Comparison of ENCODE assay signal across 14 mouse cellular contexts in the genomic region with DNA sequence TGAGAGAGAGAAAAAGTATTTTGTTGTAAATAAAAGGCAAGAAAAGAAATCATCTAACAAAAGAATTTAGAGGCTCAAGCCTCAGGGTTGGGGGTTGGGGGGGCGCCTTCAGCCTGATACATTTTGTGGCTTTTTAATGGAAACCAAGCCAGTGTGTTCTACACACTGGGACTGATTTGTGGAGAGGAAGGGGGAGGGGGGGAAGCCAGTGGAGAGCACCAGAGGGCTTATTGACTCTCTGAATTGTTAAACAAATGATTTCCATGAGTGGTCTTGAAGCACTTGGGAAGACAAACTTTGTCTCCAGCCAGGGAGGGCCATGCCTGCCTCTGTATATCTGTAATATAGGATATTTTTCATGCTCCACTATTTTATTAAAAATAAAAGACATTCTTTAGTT. TPM values are rescaled to one million over a fixed set of nuclear protein-coding genes. Genes with fewer than 3 reads are reported as not detected.
A peak's percentile ranks its signal among the peaks of the same experiment; 100 is the strongest.
DNase-seq lines count a peak whose midpoint lies in the region; ATAC-seq lines count a peak whose summit lies in the region.
"Had no signal": no experiment of that assay in that cellular context is flagged by ENCODE, and none has a peak within 500 bp of the region (broad histone marks: within the 10 kb centered on the region; RNA-seq: fewer than 3 reads in every experiment).

No protein-coding gene starts in this region.

- 26% methylated on average over 1 of the region's 1 CpGs for WGBS in embryonic facial prominence, embryonic 11.5 days
- 39% methylated on average over 1 of the region's 1 CpGs for WGBS in hindbrain, embryonic 16.5 days
- WGBS in midbrain, embryonic 14.5 days: 7% methylated on average over 1 of the region's 1 CpGs

- ATAC-seq in embryonic facial prominence, embryonic 11.5 days (replicated peaks; ENCODE audit: insufficient number of reproducible peaks, low FRiP score, low TSS enrichment, low read depth): no peak
- ATAC-seq in hindbrain, embryonic 16.5 days: no peak
- ATAC-seq in midbrain, embryonic 14.5 days (ENCODE audit: low FRiP score, low TSS enrichment): no peak
- ATAC-seq: liver, embryonic 12.5 days; lung, postnatal 0 days had no signal

- H3K27ac ChIP-seq in embryonic facial prominence, embryonic 11.5 days (replicated peaks; ENCODE audit: low read depth, low read length): no peak overlapping the region; the same call in 1 of the 2 replicates
- no peak overlapping the region for H3K27ac ChIP-seq in hindbrain, embryonic 16.5 days (ENCODE audit: low read depth, low read length)
- peak overlapping the region; percentile 14; the same call in 1 of the 2 replicates for H3K27ac ChIP-seq in midbrain, embryonic 14.5 days (replicated peaks; ENCODE audit: low read depth, low read length)
- H3K27ac ChIP-seq: heart, embryonic 13.5 days; liver, embryonic 12.5 days had no signal

- H3K9ac ChIP-seq in embryonic facial prominence, embryonic 11.5 days (replicated peaks; ENCODE audit: low read length): no peak overlapping the region
- no peak overlapping the region; the same call in 1 of the 2 replicates for H3K9ac ChIP-seq in hindbrain, embryonic 16.5 days (ENCODE audit: low read depth, low read length)
- no peak overlapping the region; the same call in 1 of the 2 replicates for H3K9ac ChIP-seq in midbrain, embryonic 14.5 days (replicated peaks; ENCODE audit: low read length)
- H3K9ac ChIP-seq: heart, embryonic 13.5 days; liver, embryonic 12.5 days had no signal

- peak overlapping the region; percentile 4; the same call in 1 of the 2 replicates for H3K4me2 ChIP-seq in embryonic facial prominence, embryonic 11.5 days (ENCODE audit: low read depth, low read length)
- peak overlapping the region; percentile 36 for H3K4me2 ChIP-seq in hindbrain, embryonic 16.5 days (ENCODE audit: low read length)
- H3K4me2 ChIP-seq in midbrain, embryonic 14.5 days (ENCODE audit: low read length): peak overlapping the region; percentile 95
- H3K4me2 ChIP-seq: heart, embryonic 13.5 days; liver, embryonic 12.5 days had no signal

- no peaks in the 10 kb centered on the region for H3K9me3 ChIP-seq in embryonic facial prominence, embryonic 11.5 days (replicated peaks; ENCODE audit: control insufficient read depth, low read length)
- H3K9me3 ChIP-seq in hindbrain, embryonic 16.5 days (ENCODE audit: control insufficient read depth, low read length): no peaks in the 10 kb centered on the region
- H3K9me3 ChIP-seq in midbrain, embryonic 14.5 days (ENCODE audit: control insufficient read depth, low read length): no peaks in the 10 kb centered on the region
- H3K9me3 ChIP-seq: heart, embryonic 13.5 days; liver, embryonic 12.5 days had no signal

- peak overlapping the region; percentile 14; the same call in 1 of the 2 replicates for H3K4me3 ChIP-seq in embryonic facial prominence, embryonic 11.5 days (ENCODE audit: low read depth, low read length)
- no peak overlapping the region for H3K4me3 ChIP-seq in hindbrain, embryonic 16.5 days (ENCODE audit: low read length)
- peak overlapping the region; percentile 67 for H3K4me3 ChIP-seq in midbrain, embryonic 14.5 days (replicated peaks; ENCODE audit: low read depth, low read length)
- H3K4me3 ChIP-seq: heart, embryonic 13.5 days; liver, embryonic 12.5 days had no signal

- peak; percentile 49 for DNase-seq in R1 (ENCODE audit: low read depth, low spot score)
- peak; percentile 52 for DNase-seq in embryonic facial prominence, embryonic 11.5 days (ENCODE audit: low spot score)
- DNase-seq in midbrain, embryonic 14.5 days: peak; percentile 49
- DNase-seq in layer of hippocampus, adult 11-12 months (ENCODE audit: low spot score): no peak
- DNase-seq in right cerebral cortex, postnatal 25 days: no peak
- DNase-seq in spleen, adult 18-20 months: no peak
- DNase-seq in spleen, postnatal 14 days (ENCODE audit: low spot score in 2 of 2): no peak
- DNase-seq: adrenal gland, postnatal 25 days; gastrocnemius, postnatal 36 days; kidney, postnatal 14 days had no signal

- H3K27me3 ChIP-seq in embryonic facial prominence, embryonic 11.5 days (ENCODE audit: control insufficient read depth, insufficient read depth, low read length): peaks cover 10% of the 10 kb centered on the region; the same call in 1 of the 2 replicates
- peaks cover 4% of the 10 kb centered on the region; the same call in 1 of the 2 replicates for H3K27me3 ChIP-seq in hindbrain, embryonic 16.5 days (replicated peaks; ENCODE audit: control insufficient read depth, insufficient read depth, low read length)
- H3K27me3 ChIP-seq in midbrain, embryonic 14.5 days (ENCODE audit: control insufficient read depth, insufficient read depth, low read length): 0 out of 2 replicates have a peak, but pooled peaks cover 8% of the 10 kb centered on the region

- no peaks in the 10 kb centered on the region for H3K36me3 ChIP-seq in embryonic facial prominence, embryonic 11.5 days (replicated peaks; ENCODE audit: control insufficient read depth, insufficient read depth, low read depth, low read length)
- no peaks in the 10 kb centered on the region for H3K36me3 ChIP-seq in hindbrain, embryonic 16.5 days (ENCODE audit: control insufficient read depth, insufficient read depth, low read length)
- no peaks in the 10 kb centered on the region for H3K36me3 ChIP-seq in midbrain, embryonic 14.5 days (ENCODE audit: control insufficient read depth, insufficient read depth, low read length)
- H3K36me3 ChIP-seq: heart, embryonic 13.5 days; liver, embryonic 12.5 days had no signal

- H3K4me1 ChIP-seq in embryonic facial prominence, embryonic 11.5 days (ENCODE audit: control insufficient read depth, insufficient read depth, low read length): peaks cover 10% of the 10 kb centered on the region
- H3K4me1 ChIP-seq in hindbrain, embryonic 16.5 days (ENCODE audit: control insufficient read depth, insufficient read depth, low read depth, low read length): peaks cover 36% of the 10 kb centered on the region
- H3K4me1 ChIP-seq in midbrain, embryonic 14.5 days (ENCODE audit: control insufficient read depth, insufficient read depth, low read length): peaks cover 37% of the 10 kb centered on the region

RNA-seq across cellular contexts. Expression of gene Fzd10, which starts 3.0 kb away (rescaled TPM):
- 5.5 and 5.6 TPM in 2 replicates for polyA plus RNA-seq in embryonic facial prominence, embryonic 11.5 days (2014; fragmentation: Nextera tagmentation; extraction: Ambion mirVana)
- 2.9 and 3.1 TPM in 2 replicates for polyA plus RNA-seq in hindbrain, embryonic 16.5 days (2015; fragmentation: Nextera tagmentation; extraction: Ambion mirVana)
- polyA plus RNA-seq in midbrain, embryonic 14.5 days (2014; fragmentation: Nextera tagmentation; extraction: Ambion mirVana): 10.1 and 11.6 TPM in 2 replicates

Comparison
In these comparisons a context has a peak if more than half of its experiments do, and no peak if none do; other contexts are left out.
1. DNase-seq: peak in R1 (single experiment), embryonic facial prominence, embryonic 11.5 days (single experiment) and midbrain, embryonic 14.5 days (single experiment); none in layer of hippocampus, adult 11-12 months (single experiment), right cerebral cortex, postnatal 25 days (single experiment), spleen, adult 18-20 months (0 of 2) and spleen, postnatal 14 days (0 of 2).
2. H3K4me2 ChIP-seq: peak in every context shown above with its lines; median percentile 95 in midbrain, embryonic 14.5 days; 36 in hindbrain, embryonic 16.5 days; 4 in embryonic facial prominence, embryonic 11.5 days.